Mouse (Mus musculus) megakaryocyte-erythroid progenitor cell, adult 5-6 weeks (primary cell): ENCODE measurements around the gene Ttll8. TPM values are rescaled to one million over a fixed set of nuclear protein-coding genes. Genes with fewer than 3 reads are reported as not detected.
A peak's percentile ranks its signal among the peaks of the same experiment; 100 is the strongest.

Source experiments
- ATAC-seq: replicated peaks from 2 replicates; pipeline ENCODE4 v1.8.0; 2016; ENCODE audit warnings: mild to moderate bottlenecking, inconsistent platforms; ENCODE audit not compliant: severe bottlenecking, poor library complexity, low FRiP score, low TSS enrichment
- total RNA-seq, 2 experiments: library from RNA; stranded (forward) in 1 of 2; stranded (reverse) in 1 of 2; fragments of 200-1000, 215-1000 nt in 1 of 2; fragments of >200 nt in 1 of 2; fragmentation: Nextera tagmentation in 1 of 2; gene quantifications; 2 replicates each; pipeline ENCODE4 v1.2.3; 2014 to 2017

Ttll8 gene
- total RNA-seq, 2 experiments from 2014 or later: not detected

DNA sequence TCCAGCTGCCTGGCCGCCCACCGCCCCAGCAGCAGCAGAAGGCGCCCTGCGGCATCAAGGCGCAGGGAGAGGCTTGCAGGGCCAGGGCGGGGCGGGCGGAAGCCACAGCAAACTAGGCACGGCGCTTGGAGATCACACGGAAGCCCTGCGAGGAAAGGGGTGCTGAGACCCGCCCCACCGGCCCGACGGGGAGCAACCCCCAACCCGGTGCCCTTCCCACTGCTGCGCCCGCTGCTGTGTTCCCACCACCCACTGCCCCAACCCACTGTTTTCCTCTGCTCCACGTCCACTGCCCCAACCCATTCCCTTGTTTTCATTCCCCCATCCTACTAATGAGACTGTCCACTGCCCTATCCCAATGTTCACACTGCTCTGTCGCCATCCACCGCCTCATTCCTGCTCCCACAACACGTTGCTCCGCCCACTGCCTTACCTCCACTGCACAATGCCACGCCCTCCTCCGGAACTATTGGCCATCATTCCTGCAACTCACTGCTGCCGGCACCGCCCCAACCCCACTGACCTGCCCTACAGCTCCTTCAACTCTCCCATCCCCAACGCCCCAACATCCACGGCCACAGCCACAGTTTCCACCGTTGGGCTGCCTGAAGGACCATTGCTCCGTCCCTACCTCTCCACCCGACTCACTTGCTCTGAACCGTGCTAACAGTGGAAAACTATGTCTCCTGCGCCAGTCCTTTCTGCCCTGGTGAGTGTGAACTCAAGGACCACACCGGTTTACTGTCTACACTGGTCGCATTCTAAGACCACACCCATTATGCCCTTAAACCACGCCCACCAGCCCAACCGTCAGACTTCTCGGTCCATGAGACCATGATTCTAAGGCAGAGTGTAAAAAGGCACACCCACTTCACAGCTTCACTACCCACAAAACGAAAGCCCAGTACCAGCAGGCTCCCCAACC, 63.2 kb downstream of the Ttll8 start:
- peak; percentile 96 for ATAC-seq

DNA sequence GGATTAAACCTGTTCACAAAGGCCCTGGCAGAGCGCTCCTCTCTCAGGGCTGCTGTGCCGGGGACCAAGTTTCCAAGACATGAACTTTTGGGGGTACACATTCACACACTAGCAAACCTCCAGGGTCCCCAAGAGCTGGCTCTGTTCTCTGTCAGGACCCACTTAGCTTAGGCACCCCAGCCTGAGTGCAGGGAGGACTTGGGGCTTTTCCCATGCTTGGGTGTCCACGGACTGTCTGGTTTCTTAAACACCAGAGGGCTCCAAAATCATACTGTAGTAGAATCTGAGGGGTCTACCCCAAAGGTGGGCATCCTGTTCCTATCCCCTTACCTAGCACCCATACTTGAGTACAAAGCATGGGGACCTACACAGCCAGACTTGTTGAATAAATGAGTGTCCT, 64.2 kb downstream of the Ttll8 start:
- ATAC-seq: no peak

GRCm38 (mm10) chr15:88889032-88889431, 65.2 kb downstream of the Ttll8 start:
- ATAC-seq: no peak

DNA sequence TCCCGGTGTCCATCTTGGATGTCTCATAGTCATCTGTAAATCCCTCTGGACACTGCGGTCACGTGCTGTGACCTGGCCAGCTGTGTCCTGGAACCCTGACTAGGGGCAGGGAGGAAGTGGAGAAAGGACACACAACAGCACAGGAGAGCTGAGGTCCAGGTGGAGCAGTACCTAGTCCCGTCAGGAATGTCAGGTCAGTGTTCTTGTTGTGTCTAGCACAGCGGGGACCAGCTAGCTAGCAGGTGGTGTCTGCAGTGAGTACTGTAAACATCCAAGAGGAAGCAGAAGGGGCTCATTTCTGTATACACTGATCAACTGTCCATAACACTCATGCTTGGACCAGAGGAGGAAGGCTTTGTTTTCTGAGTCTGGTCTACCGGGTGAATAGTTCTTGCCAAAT, 68.8 kb downstream of the Ttll8 start:
- no peak for ATAC-seq

DNA sequence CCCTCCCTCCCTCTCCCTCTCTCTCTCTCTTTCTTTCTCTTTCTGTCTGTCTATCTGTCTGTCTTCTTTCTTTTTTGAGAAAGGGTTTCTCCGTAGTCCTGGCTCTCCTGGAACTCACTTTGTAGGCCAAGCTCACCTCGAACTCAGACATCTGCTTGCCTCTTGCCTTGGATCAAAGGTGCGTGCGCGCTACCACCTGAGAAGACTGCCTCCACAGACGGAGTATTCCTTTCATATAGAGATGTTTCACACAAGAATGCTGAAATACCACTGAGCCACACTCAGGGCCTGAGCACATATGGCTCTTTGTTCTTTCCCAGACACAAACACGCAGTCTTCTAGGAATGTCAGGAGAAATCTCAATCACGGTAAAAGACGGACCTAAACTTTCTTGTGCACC, 70.9 kb downstream of the Ttll8 start:
- ATAC-seq: no peak

DNA sequence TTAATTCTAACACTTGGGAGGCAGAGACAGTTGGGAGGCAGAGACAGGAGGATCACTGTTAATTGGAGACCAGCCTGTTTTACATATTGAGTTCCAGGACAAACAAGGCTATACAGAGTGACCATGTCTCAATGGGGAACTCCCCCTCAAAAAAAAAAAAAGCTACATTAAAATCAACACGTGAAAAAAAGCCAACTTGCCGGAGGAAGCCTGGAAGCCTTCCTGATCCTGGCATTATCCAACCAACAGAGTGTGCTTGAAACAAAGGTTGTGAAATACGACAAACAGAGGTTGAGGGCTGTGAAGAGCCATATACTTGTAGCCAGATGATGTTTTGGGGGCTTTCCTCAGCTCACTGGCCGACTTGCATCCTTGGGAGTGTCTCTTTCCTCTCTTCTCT, 71.4 kb downstream of the Ttll8 start:
- no peak for ATAC-seq

GRCm38 (mm10) chr15:88881253-88882044, 72.8 kb downstream of the Ttll8 start:
- ATAC-seq: no peak

GRCm38 (mm10) chr15:88877021-88877400, 77.2 kb downstream of the Ttll8 start:
- ATAC-seq: no peak

DNA sequence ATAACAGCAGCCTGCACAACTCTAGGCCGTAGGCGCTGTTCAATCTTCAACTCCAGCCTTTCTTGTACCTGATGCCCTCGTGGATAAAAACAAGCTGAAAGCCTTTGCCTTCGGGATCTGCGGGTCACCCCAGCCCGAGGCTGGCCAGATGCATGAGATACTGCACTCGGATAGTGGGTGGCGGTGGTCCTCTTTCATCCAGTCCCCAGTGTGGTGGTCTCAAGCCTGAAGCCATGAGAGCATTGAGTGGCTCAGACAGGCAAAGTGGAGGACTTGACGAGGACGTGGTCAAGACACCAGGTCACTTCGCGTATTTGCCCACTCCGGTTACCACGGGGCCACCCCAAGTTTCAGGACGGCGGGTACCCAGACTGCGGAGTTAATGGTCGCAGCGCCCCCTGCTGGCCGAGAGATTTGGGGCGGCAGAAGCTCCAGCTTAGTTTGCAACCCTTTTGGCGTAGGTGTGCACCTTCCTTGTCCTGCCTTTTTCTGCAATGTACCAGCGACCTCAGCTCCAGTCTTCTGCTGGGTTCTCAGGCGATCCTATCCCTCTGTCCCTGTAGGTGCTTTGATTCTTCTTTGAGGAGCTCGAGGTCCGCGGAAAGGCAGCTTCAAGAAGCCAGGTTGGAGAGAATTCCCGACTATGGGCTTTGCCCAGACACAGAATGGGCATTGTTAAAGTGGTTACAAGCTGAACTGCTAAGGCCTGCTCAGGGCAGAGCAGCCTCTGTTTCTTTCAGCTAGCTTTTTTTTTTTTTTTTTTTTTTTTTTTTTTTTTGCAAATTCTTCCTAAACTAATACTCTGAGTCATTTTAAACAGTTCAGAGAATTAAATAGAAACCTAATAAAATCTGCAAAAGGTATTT, 77.8 kb downstream of the Ttll8 start:
- ATAC-seq: peak; percentile 89

DNA sequence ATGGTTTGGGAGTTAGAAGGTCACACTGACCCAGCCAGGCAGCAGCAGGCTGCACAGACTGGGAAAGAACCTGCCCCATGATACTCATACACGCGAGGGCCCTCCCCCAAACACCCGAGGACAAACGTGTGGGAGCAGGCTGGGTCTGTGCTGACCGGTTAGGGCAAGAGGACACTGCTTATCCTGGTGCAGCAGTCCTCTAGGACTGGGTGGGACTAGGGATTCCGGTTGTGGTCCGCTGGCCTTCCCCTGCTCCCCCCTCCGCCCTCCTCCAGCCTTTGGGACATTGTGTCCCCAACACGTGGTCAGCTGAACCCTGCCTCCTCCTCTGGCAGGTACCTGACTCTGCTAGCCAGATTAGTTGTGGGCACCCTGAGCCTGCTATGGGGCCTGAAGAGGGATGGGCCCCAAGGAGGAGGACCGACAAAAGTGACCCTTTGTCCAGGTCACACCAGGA, 78.6 kb downstream of the Ttll8 start:
- ATAC-seq: peak; percentile 5; the same call in 1 of the 2 replicates

- no peak for ATAC-seq
These were observed 79.7 kb downstream of the Ttll8 start for GRCm38 (mm10) chr15:88874477-88874876.

DNA sequence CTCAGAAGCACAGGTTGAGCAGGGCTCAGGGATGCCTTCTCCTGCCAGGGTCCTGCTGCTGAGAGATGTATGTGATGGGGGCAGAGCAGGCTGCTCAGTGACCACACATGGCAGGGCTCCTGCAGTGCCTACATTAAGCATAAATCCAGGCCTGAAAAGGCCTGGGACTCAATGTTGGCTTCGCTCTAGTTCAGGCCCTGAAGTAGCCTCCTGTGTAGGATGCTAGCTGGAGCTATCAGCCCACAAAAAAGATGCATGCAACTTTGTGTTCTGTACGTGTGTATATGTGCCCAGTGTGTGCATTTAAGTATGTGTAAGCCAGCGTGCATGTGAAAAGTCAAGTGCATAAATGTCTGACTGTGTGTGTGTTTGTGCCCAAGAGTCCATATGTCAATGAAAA, 80.2 kb downstream of the Ttll8 start:
- no peak for ATAC-seq

- no peak for ATAC-seq
These were observed 83.6 kb downstream of the Ttll8 start for GRCm38 (mm10) chr15:88870418-88871185.

DNA sequence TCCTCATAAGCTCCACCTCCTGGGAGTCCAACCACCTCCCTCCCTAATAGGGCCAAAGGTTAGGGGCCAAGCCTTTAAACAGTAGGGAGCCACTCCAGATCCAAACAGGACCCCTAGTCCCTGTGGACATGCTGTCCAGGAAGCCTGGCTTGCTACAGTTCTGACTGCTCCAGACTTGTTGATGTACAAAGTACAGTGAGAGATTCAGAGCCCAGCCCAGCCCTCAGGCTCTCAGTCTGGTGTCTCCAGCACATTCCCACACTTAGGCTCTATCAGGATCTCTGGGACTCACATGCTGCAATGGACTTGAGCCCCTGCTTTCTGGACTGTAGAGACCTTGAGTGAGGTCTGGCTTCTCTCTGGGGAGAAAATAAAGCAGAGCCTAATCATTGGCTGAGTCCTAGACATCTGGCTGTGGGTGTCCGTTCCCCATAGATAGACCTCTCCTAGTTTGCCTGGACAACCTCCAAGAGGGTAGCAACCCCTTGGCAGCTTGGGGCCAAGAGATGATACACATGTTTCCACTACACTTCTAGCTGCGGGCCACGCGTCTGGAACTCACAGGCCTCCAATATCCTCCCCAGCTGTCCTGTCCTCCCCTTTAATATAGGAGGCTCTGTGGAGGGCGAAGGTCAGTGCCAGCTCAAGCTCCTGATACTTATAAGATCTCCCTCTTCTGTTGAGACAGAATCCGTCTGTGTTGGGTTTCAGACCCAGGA, 86.0 kb downstream of the Ttll8 start:
- no peak for ATAC-seq

DNA sequence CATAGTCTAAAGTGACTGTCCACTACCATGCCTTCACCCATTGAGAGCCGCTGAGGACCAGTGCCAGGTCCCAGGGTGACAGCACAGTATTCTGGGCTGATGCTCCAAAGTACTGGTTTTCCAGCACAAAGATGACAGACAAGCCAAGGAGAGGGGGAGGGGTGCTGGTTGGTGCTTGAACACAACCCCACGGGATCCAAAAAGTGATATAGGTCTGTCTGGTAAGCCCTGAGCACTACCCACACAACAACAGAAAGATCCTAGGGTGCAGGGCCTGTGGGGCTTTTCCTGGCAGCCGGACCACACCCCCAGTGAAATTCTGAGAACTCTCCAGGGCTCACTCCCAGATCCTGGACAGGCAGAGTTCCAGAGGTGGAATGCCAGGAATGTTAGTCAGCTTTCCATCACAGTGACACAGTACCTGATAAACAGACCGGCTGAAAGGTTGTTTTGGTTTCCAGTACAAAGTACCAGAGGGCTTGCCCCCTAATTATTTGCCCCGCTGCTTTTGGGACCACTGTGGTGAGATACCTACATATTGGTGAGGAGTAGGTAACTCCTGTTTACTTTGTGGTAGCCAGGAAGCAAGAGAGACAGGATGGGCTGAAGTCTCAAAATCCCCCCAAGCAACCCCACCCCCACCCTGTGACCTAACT, 86.7 kb downstream of the Ttll8 start:
- ATAC-seq: no peak

- no peak for ATAC-seq
These were observed 87.3 kb downstream of the Ttll8 start for GRCm38 (mm10) chr15:88866934-88867356.

GRCm38 (mm10) chr15:88865888-88866695, 88.1 kb downstream of the Ttll8 start:
- no peak for ATAC-seq
